Mouse (Mus musculus) naive thymus-derived CD4-positive, alpha-beta T cell, adult 2 months (primary cell): ENCODE results near the gene Nxnl1.

ENCODE experiments used
- DNase-seq: peaks from one replicate; pipeline ENCODE4 v3.0.0-alpha.2; 2011; ENCODE audit warnings: low read depth

Nxnl1 gene

DNA sequence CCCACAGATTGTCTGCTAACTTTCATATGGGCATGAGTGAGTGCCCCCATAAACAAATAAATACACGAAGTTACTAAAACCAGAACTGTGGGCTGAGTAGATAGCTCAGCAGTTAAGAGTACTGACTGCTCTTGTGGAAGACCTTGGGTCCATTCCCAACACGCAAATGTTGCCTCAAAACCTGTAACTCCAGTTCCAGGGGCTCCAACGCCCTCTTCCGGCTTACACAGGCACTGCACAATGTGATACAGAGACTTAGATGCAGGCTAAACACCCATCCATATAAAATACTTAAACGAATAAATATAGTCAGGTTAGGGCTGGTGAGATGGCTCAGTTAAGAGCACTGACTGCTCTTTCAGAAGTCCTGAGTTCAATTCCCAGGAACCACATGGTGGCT, 51.4 kb downstream of the Nxnl1 start:
- no peak for DNase-seq

DNA sequence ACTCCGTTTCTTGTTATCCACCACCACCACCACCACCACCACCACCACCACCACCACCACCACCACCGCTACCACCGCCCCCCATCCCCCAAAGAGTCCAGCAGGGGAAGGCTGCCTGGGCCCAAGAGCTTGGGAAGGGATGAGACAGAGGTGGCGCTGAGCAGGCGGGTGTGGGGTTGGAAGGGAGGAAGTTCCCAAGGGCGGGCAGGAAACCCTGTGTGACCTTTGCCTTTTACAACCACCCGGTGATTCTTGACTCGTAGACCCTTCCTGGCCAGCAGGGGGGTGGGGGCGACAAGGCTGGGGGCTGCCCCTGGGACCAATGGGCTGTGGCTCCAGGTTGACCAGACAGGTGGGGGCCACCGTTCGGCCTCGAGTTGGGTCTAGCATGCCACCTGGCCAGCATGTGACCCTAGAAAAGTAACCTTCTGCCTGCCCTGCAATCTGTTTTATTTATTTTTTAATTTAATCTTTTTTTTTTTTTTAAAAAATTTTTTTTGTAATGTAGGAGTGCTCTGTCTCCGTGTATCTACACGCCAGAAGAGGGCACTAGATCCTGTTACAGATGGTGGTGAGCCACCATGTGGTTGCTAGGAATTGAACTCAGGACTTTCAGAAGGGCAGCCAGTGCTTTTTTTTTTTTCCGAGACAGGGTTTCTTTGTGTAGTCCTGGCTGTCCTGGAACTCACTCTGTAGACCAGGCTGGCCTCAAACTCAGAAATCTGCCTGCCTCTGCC, 53.2 kb downstream of the Nxnl1 start:
- DNase-seq: no peak

DNA sequence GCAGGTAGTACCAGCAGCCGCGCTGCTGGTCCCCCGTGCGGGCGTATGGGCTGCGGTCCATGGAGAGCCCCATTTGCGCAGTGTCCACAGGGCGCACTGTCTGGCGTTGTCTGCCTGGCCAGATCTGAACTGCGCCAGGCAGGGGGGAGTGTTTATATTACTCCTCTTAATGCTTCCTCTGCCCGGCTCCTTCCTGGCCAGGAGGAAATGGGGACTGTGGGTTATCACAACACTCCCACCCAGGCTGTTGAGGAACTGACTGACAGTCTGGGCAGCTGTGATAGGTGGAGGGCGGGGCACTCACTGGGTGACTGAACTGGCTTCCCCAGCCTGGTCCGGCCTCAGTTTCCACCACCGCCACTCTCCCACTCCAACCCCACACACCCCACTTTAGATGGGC, 54.8 kb downstream of the Nxnl1 start, which contains the start of gene Plvap:
TSS of gene Plvap (minus strand) at position 109 of the 400 bp plus-strand sequence.
- DNase-seq: no peak
